Mouse (Mus musculus): Measurements from ENCODE around the gene Tspyl4. TPM values are rescaled to one million over a fixed set of nuclear protein-coding genes. Genes with fewer than 3 reads are reported as not detected.
"Not testable (repeated sequence)": the region's sequence is repeated elsewhere in the genome, so short reads cannot be mapped to it uniquely, and the experiment has no call there.

Tspyl4 gene
- 10.7 and 12.3 TPM in 2 replicates for polyA plus RNA-seq (2015; fragmentation: Nextera tagmentation; extraction: Ambion mirVana)

GRCm38 (mm10) chr10:34297299-34297979, at the start of gene Tspyl4:
Tspyl4 (plus strand) TSS chr10:34297442.
- WGBS: under 1% methylated on average over 38 of the region's 38 CpGs
- Histone ChIP-seq H3K27ac (ENCODE audit: low read length) (no peak within 1 kb of the TSS), H3K9me3 (ENCODE audit: low read length) (no peaks in the 10 kb centered on the region), H3K4me1 (ENCODE audit: insufficient read depth, low read length) (peaks cover 24% of the 10 kb centered on the region), H3K4me3 (ENCODE audit: low read length) (peak within 1 kb of the TSS; percentile 77), H3K27me3 (ENCODE audit: insufficient read depth, low read length) (no peaks in the 10 kb centered on the region), H3K4me2 (replicated peaks; ENCODE audit: low read depth, low read length) (peak within 1 kb of the TSS; percentile 94), H3K36me3 (ENCODE audit: insufficient read depth, low read length) (no peaks in the 10 kb centered on the region), H3K9ac (replicated peaks; ENCODE audit: low read length) (peak within 1 kb of the TSS; percentile 72)
- ATAC-seq (ENCODE audit: low FRiP score, low TSS enrichment): peak; percentile 97

GRCm38 (mm10) chr10:34247757-34248156, 49.5 kb upstream of the Tspyl4 start:
- Histone ChIP-seq H3K36me3 (ENCODE audit: insufficient read depth, low read length) (no peaks in the 10 kb centered on the region), H3K4me1 (ENCODE audit: insufficient read depth, low read length) (peaks cover 8% of the 10 kb centered on the region), H3K9ac (replicated peaks; ENCODE audit: low read length) (no peak overlapping the region), H3K4me3 (ENCODE audit: low read length) (no peak overlapping the region), H3K27me3 (ENCODE audit: insufficient read depth, low read length) (no peaks in the 10 kb centered on the region), H3K27ac (ENCODE audit: low read length) (peak overlapping the region; percentile 25; the same call in 1 of the 2 replicates), H3K4me2 (replicated peaks; ENCODE audit: low read depth, low read length) (no peak overlapping the region), H3K9me3 (ENCODE audit: low read length) (no peaks in the 10 kb centered on the region)
- no peak; the same call in 1 of the 2 replicates for ATAC-seq (ENCODE audit: low FRiP score, low TSS enrichment)
- WGBS: 34% methylated on average over 3 of the region's 3 CpGs

- Histone ChIP-seq H3K9ac (replicated peaks; ENCODE audit: low read length) (no peak overlapping the region), H3K4me1 (ENCODE audit: insufficient read depth, low read length) (peaks cover 8% of the 10 kb centered on the region), H3K27me3 (ENCODE audit: insufficient read depth, low read length) (no peaks in the 10 kb centered on the region), H3K9me3 (ENCODE audit: low read length) (no peaks in the 10 kb centered on the region), H3K4me2 (replicated peaks; ENCODE audit: low read depth, low read length) (no peak overlapping the region), H3K36me3 (ENCODE audit: insufficient read depth, low read length) (no peaks in the 10 kb centered on the region), H3K27ac (ENCODE audit: low read length) (no peak overlapping the region), H3K4me3 (ENCODE audit: low read length) (no peak overlapping the region)
- no peak for ATAC-seq (ENCODE audit: low FRiP score, low TSS enrichment)
- WGBS: 60% methylated on average over 2 of the region's 2 CpGs
These were observed 47.6 kb upstream of the Tspyl4 start for GRCm38 (mm10) chr10:34249594-34249993.

- H3K4me3 ChIP-seq (ENCODE audit: low read length); H3K36me3 ChIP-seq (ENCODE audit: insufficient read depth, low read length); H3K27me3 ChIP-seq (ENCODE audit: insufficient read depth, low read length); H3K4me1 ChIP-seq (ENCODE audit: insufficient read depth, low read length); H3K9ac ChIP-seq (replicated peaks; ENCODE audit: low read length); H3K9me3 ChIP-seq (ENCODE audit: low read length); ATAC-seq (ENCODE audit: low FRiP score, low TSS enrichment); H3K4me2 ChIP-seq (replicated peaks; ENCODE audit: low read depth, low read length); H3K27ac ChIP-seq (ENCODE audit: low read length): not testable (repeated sequence)
- 86% methylated on average over 9 of the region's 9 CpGs for WGBS
These were observed 44.4 kb upstream of the Tspyl4 start for GRCm38 (mm10) chr10:34252833-34253232.

- no peak overlapping the region for H3K9ac ChIP-seq (replicated peaks; ENCODE audit: low read length)
- H3K4me2 ChIP-seq (replicated peaks; ENCODE audit: low read depth, low read length): no peak overlapping the region
- WGBS: 89% methylated on average over 4 of the region's 4 CpGs
- no peaks in the 10 kb centered on the region for H3K27me3 ChIP-seq (ENCODE audit: insufficient read depth, low read length)
- H3K9me3 ChIP-seq (ENCODE audit: low read length): no peaks in the 10 kb centered on the region
- ATAC-seq (ENCODE audit: low FRiP score, low TSS enrichment): no peak
- no peaks in the 10 kb centered on the region for H3K4me1 ChIP-seq (ENCODE audit: insufficient read depth, low read length)
- H3K27ac ChIP-seq (ENCODE audit: low read length): no peak overlapping the region
- no peaks in the 10 kb centered on the region for H3K36me3 ChIP-seq (ENCODE audit: insufficient read depth, low read length)
- no peak overlapping the region for H3K4me3 ChIP-seq (ENCODE audit: low read length)
These were observed 32.1 kb upstream of the Tspyl4 start for GRCm38 (mm10) chr10:34265106-34265505.

GRCm38 (mm10) chr10:34267312-34268070, 29.8 kb upstream of the Tspyl4 start:
- WGBS: 56% methylated on average over 5 of the region's 5 CpGs
- Histone ChIP-seq H3K27me3 (ENCODE audit: insufficient read depth, low read length) (no peaks in the 10 kb centered on the region), H3K9ac (replicated peaks; ENCODE audit: low read length) (no peak overlapping the region), H3K9me3 (ENCODE audit: low read length) (no peaks in the 10 kb centered on the region), H3K4me3 (ENCODE audit: low read length) (no peak overlapping the region), H3K4me1 (ENCODE audit: insufficient read depth, low read length) (no peaks in the 10 kb centered on the region), H3K36me3 (ENCODE audit: insufficient read depth, low read length) (no peaks in the 10 kb centered on the region), H3K27ac (ENCODE audit: low read length) (no peak overlapping the region), H3K4me2 (replicated peaks; ENCODE audit: low read depth, low read length) (no peak overlapping the region)
- no peak for ATAC-seq (ENCODE audit: low FRiP score, low TSS enrichment)

- Histone ChIP-seq H3K4me2 (replicated peaks; ENCODE audit: low read depth, low read length) (no peak overlapping the region), H3K4me1 (ENCODE audit: insufficient read depth, low read length) (no peaks in the 10 kb centered on the region), H3K4me3 (ENCODE audit: low read length) (no peak overlapping the region), H3K27ac (ENCODE audit: low read length) (no peak overlapping the region), H3K9me3 (ENCODE audit: low read length) (no peaks in the 10 kb centered on the region), H3K27me3 (ENCODE audit: insufficient read depth, low read length) (no peaks in the 10 kb centered on the region), H3K9ac (replicated peaks; ENCODE audit: low read length) (no peak overlapping the region), H3K36me3 (ENCODE audit: insufficient read depth, low read length) (no peaks in the 10 kb centered on the region)
- WGBS: 49% methylated on average over 7 of the region's 7 CpGs
- ATAC-seq (ENCODE audit: low FRiP score, low TSS enrichment): no peak
These were observed 25.6 kb upstream of the Tspyl4 start for GRCm38 (mm10) chr10:34271681-34272080.

- no peak for ATAC-seq (ENCODE audit: low FRiP score, low TSS enrichment)
- H3K27ac ChIP-seq (ENCODE audit: low read length): no peak overlapping the region
- H3K27me3 ChIP-seq (ENCODE audit: insufficient read depth, low read length): no peaks in the 10 kb centered on the region
- H3K9ac ChIP-seq (replicated peaks; ENCODE audit: low read length): no peak overlapping the region
- no peaks in the 10 kb centered on the region for H3K36me3 ChIP-seq (ENCODE audit: insufficient read depth, low read length)
- 29% methylated on average over 13 of the region's 13 CpGs for WGBS
- H3K4me2 ChIP-seq (replicated peaks; ENCODE audit: low read depth, low read length): peak overlapping the region; percentile 46
- peaks cover 18% of the 10 kb centered on the region for H3K4me1 ChIP-seq (ENCODE audit: insufficient read depth, low read length)
- peak overlapping the region; percentile 32 for H3K4me3 ChIP-seq (ENCODE audit: low read length)
- H3K9me3 ChIP-seq (ENCODE audit: low read length): no peaks in the 10 kb centered on the region
These were observed 16.6 kb upstream of the Tspyl4 start for GRCm38 (mm10) chr10:34280591-34281175.

- peak; percentile 52 for ATAC-seq (ENCODE audit: low FRiP score, low TSS enrichment)
- Histone ChIP-seq H3K27me3 (ENCODE audit: insufficient read depth, low read length) (no peaks in the 10 kb centered on the region), H3K4me2 (replicated peaks; ENCODE audit: low read depth, low read length) (peak overlapping the region; percentile 90), H3K36me3 (ENCODE audit: insufficient read depth, low read length) (no peaks in the 10 kb centered on the region), H3K4me3 (ENCODE audit: low read length) (peak overlapping the region; percentile 98), H3K9ac (replicated peaks; ENCODE audit: low read length) (peak overlapping the region; percentile 97), H3K27ac (ENCODE audit: low read length) (peak overlapping the region; percentile 54; the same call in 1 of the 2 replicates), H3K9me3 (ENCODE audit: low read length) (no peaks in the 10 kb centered on the region), H3K4me1 (ENCODE audit: insufficient read depth, low read length) (peaks cover 18% of the 10 kb centered on the region)
- 21% methylated on average over 14 of the region's 14 CpGs for WGBS
These were observed 15.9 kb upstream of the Tspyl4 start for GRCm38 (mm10) chr10:34281211-34281961.

Measured in kidney, embryonic 16.5 days (tissue).